ENCODE assay signal across 13 mouse cellular contexts in genomic region chr6:84392752-84393511, GRCm38 (mm10).
DNase-seq lines count a peak whose midpoint lies in the region; ATAC-seq lines count a peak whose summit lies in the region.
"Had no signal": no experiment of that assay in that cellular context is flagged by ENCODE, and none has a peak within 500 bp of the region (broad histone marks: within the 10 kb centered on the region; RNA-seq: fewer than 3 reads in every experiment).

No protein-coding gene starts in this region.

- H3K9ac ChIP-seq in liver, embryonic 16.5 days (ENCODE audit: low read depth, low read length), result no peak overlapping the region

- 0 out of 2 replicates have a peak overlapping the region, but pooled peaks have one; percentile 4 for H3K4me3 ChIP-seq in liver, embryonic 16.5 days (ENCODE audit: low read depth, low read length)

- peaks cover 12% of the 10 kb centered on the region for H3K4me1 ChIP-seq in liver, embryonic 16.5 days (ENCODE audit: control insufficient read depth, low read depth, low read length)

- peak overlapping the region; percentile 44 for H3K4me2 ChIP-seq in liver, embryonic 16.5 days (ENCODE audit: low read depth, low read length)
- H3K4me2 ChIP-seq: midbrain, embryonic 11.5 days had no signal

- H3K27me3 ChIP-seq in liver, embryonic 16.5 days (ENCODE audit: control insufficient read depth, insufficient read depth, low read depth, low read length), result no peaks in the 10 kb centered on the region

- ATAC-seq in liver, embryonic 16.5 days (ENCODE audit: low read depth), result peak; percentile 69
- ATAC-seq: hindbrain, embryonic 16.5 days had no signal

- no peaks in the 10 kb centered on the region for H3K9me3 ChIP-seq in liver, embryonic 16.5 days (replicated peaks; ENCODE audit: control insufficient read depth, low read length)

- 50% methylated on average over 14 of the region's 14 CpGs for WGBS in liver, embryonic 16.5 days (ENCODE audit: insufficient replicate concordance)

- no peaks in the 10 kb centered on the region for H3K36me3 ChIP-seq in liver, embryonic 16.5 days (ENCODE audit: control insufficient read depth, insufficient read depth)

- peak; percentile 16 for DNase-seq in heart, adult 8-10 months (ENCODE audit: low spot score)
- DNase-seq in heart, postnatal 25 days (ENCODE audit: low spot score), result no peak
- peak; percentile 17 for DNase-seq in 416B (ENCODE audit: low read depth)
- DNase-seq in c-Kit-positive CD71-positive TER-119-negative erythroid progenitor cells, embryonic 14.5 days (ENCODE audit: low read depth), result peak; percentile 45
- no peak for DNase-seq in right cerebral cortex, postnatal 25 days
- no peak for DNase-seq in urinary bladder, postnatal 25 days (ENCODE audit: low spot score)
- no peak for DNase-seq in left cerebral cortex, postnatal 25 days (ENCODE audit: low spot score in 2 of 2)
- DNase-seq: gastrocnemius, postnatal 14 days; spleen, adult 18-20 months; thymus, postnatal 14 days had no signal

- intact Hi-C loops in heart, postnatal 25 days (cut with DNase I), result no loop called here
- intact Hi-C loops in left cerebral cortex, postnatal 25 days (cut with DNase I), result no loop called here

- H3K27ac ChIP-seq in liver, embryonic 16.5 days (ENCODE audit: low read length), result no peak overlapping the region

Comparison
In these comparisons a context has a peak if more than half of its experiments do, and no peak if none do; other contexts are left out.
1. DNase-seq: peak in heart, adult 8-10 months (single experiment), 416B (single experiment) and c-Kit-positive CD71-positive TER-119-negative erythroid progenitor cells, embryonic 14.5 days (single experiment); none in heart, postnatal 25 days (single experiment), right cerebral cortex, postnatal 25 days (single experiment), urinary bladder, postnatal 25 days (single experiment) and left cerebral cortex, postnatal 25 days (0 of 2).